Mouse (Mus musculus) cortical plate, adult 2 months (tissue): ENCODE measurements around the gene Lctl.

Experiments
- CTCF ChIP-seq: fragments of 200-500 bp; IDR thresholded peaks from 2 replicates; pipeline ENCODE4 v1.5.1; 2011; ENCODE audit warnings: mild to moderate bottlenecking, control low read depth, low read length; ENCODE audit not compliant: insufficient read depth; ENCODE audit errors: extremely low read depth
- POLR2A ChIP-seq: fragments of 200-500 bp; IDR thresholded peaks from 2 replicates; pipeline ENCODE4 v1.6.1; 2011; ENCODE audit warnings: mild to moderate bottlenecking, low read length, control low read depth; ENCODE audit not compliant: insufficient read depth; ENCODE audit errors: extremely low read depth

- TF ChIP-seq CTCF (no peak), POLR2A (no peak)
These were observed 43.5 kb downstream of the Lctl start for GRCm38 (mm10) chr9:64160471-64160870.
